Mouse (Mus musculus) heart, postnatal 0 days (tissue): ENCODE results near the gene T2. TPM values are rescaled to one million over a fixed set of nuclear protein-coding genes. Genes with fewer than 3 reads are reported as not detected.

ENCODE experiments used
- ATAC-seq: fragments of 200-750 bp; cut with Nextera tagmentation; 2 replicates; pipeline ENCODE4 v1.8.0; 2017; ENCODE audit warnings: low read depth, moderate number of reproducible peaks, moderate library complexity; ENCODE audit not compliant: insufficient read depth
- DNase-seq: peaks from one replicate; pipeline ENCODE4 v3.0.0-alpha.2; 2016; ENCODE audit warnings: low spot score
- H3K27ac ChIP-seq: fragments of 300-500 bp; sonication (generic); 2 replicates; pipeline ENCODE4 v1.5.1; 2014; ENCODE audit warnings: low read depth, mild to moderate bottlenecking
- H3K27me3 ChIP-seq: fragments of 300-500 bp; sonication (generic); 2 replicates; pipeline ENCODE4 v1.6.1; 2014; ENCODE audit warnings: low read length, mixed read lengths; ENCODE audit not compliant: control insufficient read depth, insufficient read depth
- H3K36me3 ChIP-seq: fragments of 300-500 bp; sonication (generic); replicated peaks from 2 replicates; pipeline ENCODE4 v1.6.1; 2014; ENCODE audit warnings: low read length, mixed read lengths; ENCODE audit not compliant: control insufficient read depth, insufficient read depth
- H3K4me1 ChIP-seq: fragments of 300-500 bp; sonication (generic); 2 replicates; pipeline ENCODE4 v1.6.1; 2014; ENCODE audit warnings: antibody characterized with exemption; ENCODE audit not compliant: control insufficient read depth, insufficient read depth
- H3K4me2 ChIP-seq: fragments of 300-500 bp; sonication (generic); 2 replicates; pipeline ENCODE4 v1.6.1; 2014; ENCODE audit warnings: low read depth, mild to moderate bottlenecking, low read length, moderate library complexity
- H3K4me3 ChIP-seq: fragments of 300-500 bp; sonication (generic); 2 replicates; pipeline ENCODE4 v1.5.1; 2014; ENCODE audit warnings: low read depth, low read length
- H3K9ac ChIP-seq: fragments of 300-500 bp; sonication (generic); replicated peaks from 2 replicates; pipeline ENCODE4 v1.6.1; 2014; ENCODE audit warnings: low read depth, low read length, mixed read lengths
- H3K9me3 ChIP-seq: fragments of 300-500 bp; sonication (generic); replicated peaks from 2 replicates; pipeline ENCODE4 v1.6.1; 2016; ENCODE audit warnings: low read length; ENCODE audit not compliant: control insufficient read depth
- CTCF ChIP-seq: IDR thresholded peaks from 2 replicates; pipeline ENCODE4 v1.5.1; 2016; ENCODE audit warnings: antibody characterized with exemption, control low read depth, low read depth
- EP300 ChIP-seq: IDR thresholded peaks from 2 replicates; pipeline ENCODE4 v1.6.1; 2016; ENCODE audit warnings: antibody characterized with exemption, low read depth
- WGBS: fragments of 180-500 bp; shearing (Covaris S2); extraction: QIAGEN DNeasy Blood & Tissue Kit; methylation state at CpG from one replicate; pipeline ENCODE4 v1.1.7; 2014; 5-methylcytosine and 5-hydroxymethylcytosine counted together
- polyA plus RNA-seq: library from polyadenylated mRNA; unstranded; fragments of >200 nt; fragmentation: Nextera tagmentation; extraction: Ambion mirVana; gene quantifications from 2 replicates; pipeline ENCODE4 v1.2.1, GENCODE M21; 2015
- total RNA-seq: library from RNA; depleted of rRNA; stranded (reverse); fragments of >200 nt; gene quantifications from 2 replicates; pipeline ENCODE4 v1.2.3, GENCODE M21; 2014; ENCODE audit warnings: low replicate concordance

T2 gene
- total and polyA plus RNA-seq, 2 experiments from 2014 or later: 0.19 to 3.7 TPM

- TF ChIP-seq CTCF (no peak), EP300 (no peak)
- Histone ChIP-seq H3K36me3 (no peaks in the 10 kb centered on the region), H3K4me2 (peak overlapping the region; percentile 15; the same call in 1 of the 2 replicates), H3K27me3 (peaks cover 70% of the 10 kb centered on the region), H3K9me3 (0 out of 2 replicates have a peak, but pooled peaks cover 4% of the 10 kb centered on the region), H3K4me3 (peak overlapping the region; percentile 17; the same call in 1 of the 2 replicates), H3K4me1 (no peaks in the 10 kb centered on the region), H3K27ac (no peak overlapping the region), H3K9ac (no peak overlapping the region)
- ATAC-seq (no peak), DNase-seq (no peak)
- WGBS: 1% methylated on average over 16 of the region's 16 CpGs
Measured at GRCm38 (mm10) chr17:8429436-8429835, 73.6 kb downstream of the T2 start.

GRCm38 (mm10) chr17:8429896-8430295 is 74.1 kb downstream of the T2 start:
- 0 out of 2 replicates have a peak, but pooled peaks cover 4% of the 10 kb centered on the region for H3K9me3 ChIP-seq
- no peak overlapping the region; the same call in 1 of the 2 replicates for H3K4me2 ChIP-seq
- no peak for TF ChIP-seq CTCF
- TF ChIP-seq EP300: no peak
- DNase-seq (no peak), ATAC-seq (no peak)
- H3K36me3 ChIP-seq: no peaks in the 10 kb centered on the region
- no peak overlapping the region for H3K27ac ChIP-seq
- 3% methylated on average over 5 of the region's 5 CpGs for WGBS
- H3K4me3 ChIP-seq: peak overlapping the region; percentile 17; the same call in 1 of the 2 replicates
- peaks cover 75% of the 10 kb centered on the region for H3K27me3 ChIP-seq
- no peaks in the 10 kb centered on the region for H3K4me1 ChIP-seq
- no peak overlapping the region for H3K9ac ChIP-seq

GRCm38 (mm10) chr17:8432179-8432800 is 76.5 kb downstream of the T2 start:
- TF ChIP-seq EP300 (no peak), CTCF (no peak)
- no peak overlapping the region for H3K4me2 ChIP-seq
- H3K27ac ChIP-seq: no peak overlapping the region
- H3K4me1 ChIP-seq: no peaks in the 10 kb centered on the region
- no peak overlapping the region for H3K9ac ChIP-seq
- no peaks in the 10 kb centered on the region for H3K36me3 ChIP-seq
- no peaks in the 10 kb centered on the region for H3K9me3 ChIP-seq
- 5% methylated on average over 17 of the region's 17 CpGs for WGBS
- H3K27me3 ChIP-seq: peaks cover 99% of the 10 kb centered on the region
- no peak overlapping the region for H3K4me3 ChIP-seq
- DNase-seq (no peak), ATAC-seq (no peak)

DNA sequence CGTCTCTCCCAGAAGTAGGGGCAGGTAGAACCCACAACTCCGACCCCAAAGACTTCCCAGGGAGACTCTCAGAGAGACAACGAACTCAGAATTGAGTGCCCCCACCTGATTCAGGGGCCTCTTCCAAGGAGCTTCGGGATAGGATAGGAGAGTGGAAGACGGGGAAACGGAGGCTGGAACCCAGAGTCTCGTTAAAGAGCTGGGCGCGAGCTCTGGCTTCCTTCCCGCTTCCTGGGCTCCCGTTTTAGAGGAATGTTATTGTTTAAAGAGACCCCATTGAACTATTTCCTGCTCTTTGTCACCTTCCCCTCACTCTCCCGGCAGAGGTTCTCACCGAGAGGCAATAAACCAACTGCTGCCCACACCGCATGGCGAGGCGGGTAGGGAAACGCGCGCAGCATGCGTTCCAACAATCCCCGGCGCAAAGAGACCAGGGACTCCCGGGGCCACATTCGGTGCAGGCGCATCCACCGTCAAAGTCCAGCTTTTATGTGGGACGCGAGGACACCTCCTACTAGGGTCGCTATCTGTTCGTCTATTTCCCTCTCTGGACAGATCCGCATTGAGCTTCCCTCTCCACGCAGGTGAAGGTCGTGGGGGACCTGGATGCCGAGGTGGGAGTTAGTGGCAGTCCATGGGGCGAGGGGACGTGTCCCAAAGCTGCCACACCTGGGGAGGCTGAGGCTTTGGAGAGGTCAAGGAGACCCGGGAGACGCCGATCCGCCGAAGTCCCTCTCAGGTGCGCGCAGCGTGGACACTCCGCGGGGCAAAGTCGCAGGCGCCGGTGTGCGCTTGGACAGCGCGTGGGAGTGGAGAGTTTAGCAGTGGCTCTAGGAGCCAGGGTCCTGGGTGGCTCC is 77.6 kb downstream of the T2 start:
- DNase-seq (no peak), ATAC-seq (no peak)
- H3K36me3 ChIP-seq: no peaks in the 10 kb centered on the region
- H3K27me3 ChIP-seq: peaks cover 96% of the 10 kb centered on the region
- TF ChIP-seq CTCF: no peak
- no peak for TF ChIP-seq EP300
- H3K27ac ChIP-seq: no peak overlapping the region
- peak overlapping the region; percentile 53 for H3K4me2 ChIP-seq
- H3K4me3 ChIP-seq: peak overlapping the region; percentile 36
- under 1% methylated on average over 51 of the region's 52 CpGs for WGBS
- no peaks in the 10 kb centered on the region for H3K4me1 ChIP-seq
- no peaks in the 10 kb centered on the region for H3K9me3 ChIP-seq
- no peak overlapping the region for H3K9ac ChIP-seq

GRCm38 (mm10) chr17:8433978-8434960 is 78.5 kb downstream of the T2 start, which contains the start of gene T:
TSS of gene T (plus strand) at chr17:8434423.
- ATAC-seq: no peak
- Histone ChIP-seq H3K4me2 (peak within 1 kb of the TSS; percentile 53), H3K4me3 (peak within 1 kb of the TSS; percentile 36), H3K36me3 (no peaks in the 10 kb centered on the region), H3K4me1 (no peaks in the 10 kb centered on the region), H3K9ac (no peak within 1 kb of the TSS), H3K27ac (no peak within 1 kb of the TSS), H3K27me3 (peaks cover 96% of the 10 kb centered on the region), H3K9me3 (no peaks in the 10 kb centered on the region)
- no peak for DNase-seq
- 1% methylated on average over 61 of the region's 65 CpGs for WGBS
- TF ChIP-seq CTCF (no peak), EP300 (no peak)
